Mouse (Mus musculus) limb, embryonic 13.5 days (tissue): Measurements from ENCODE around the gene Gm7324. TPM values are rescaled to one million over a fixed set of nuclear protein-coding genes. Genes with fewer than 3 reads are reported as not detected.
"Not testable (repeated sequence)": the region's sequence is repeated elsewhere in the genome, so short reads cannot be mapped to it uniquely, and the experiment has no call there.

ENCODE experiments used
- ATAC-seq: fragments of 200-750 bp; cut with Nextera tagmentation; 2 replicates; pipeline ENCODE4 v1.8.0; 2017; ENCODE audit warnings: low read depth, moderate number of reproducible peaks, moderate TSS enrichment; ENCODE audit not compliant: low FRiP score
- H3K27ac ChIP-seq: fragments of 300-500 bp; sonication (generic); 2 replicates; pipeline ENCODE4 v1.5.1; 2015; ENCODE audit warnings: inconsistent platforms, mild to moderate bottlenecking, moderate library complexity
- H3K27me3 ChIP-seq: fragments of 300-500 bp; sonication (generic); 2 replicates; pipeline ENCODE4 v1.6.1; 2015; ENCODE audit warnings: mild to moderate bottlenecking, inconsistent platforms
- H3K36me3 ChIP-seq: fragments of 300-500 bp; sonication (generic); 2 replicates; pipeline ENCODE4 v1.6.1; 2015; ENCODE audit warnings: inconsistent platforms, mild to moderate bottlenecking, moderate library complexity
- H3K4me1 ChIP-seq: fragments of 300-500 bp; sonication (generic); 2 replicates; pipeline ENCODE4 v1.6.1; 2015; ENCODE audit warnings: inconsistent platforms
- H3K4me2 ChIP-seq: fragments of 300-500 bp; sonication (generic); replicated peaks from 2 replicates; pipeline ENCODE4 v1.6.1; 2015; ENCODE audit warnings: inconsistent platforms, mild to moderate bottlenecking, moderate library complexity
- H3K4me3 ChIP-seq: fragments of 300-500 bp; sonication (generic); 2 replicates; pipeline ENCODE4 v1.5.1; 2015; ENCODE audit warnings: moderate library complexity, mild to moderate bottlenecking, inconsistent platforms
- H3K9ac ChIP-seq: fragments of 300-500 bp; sonication (generic); 2 replicates; pipeline ENCODE4 v1.6.1; 2015; ENCODE audit warnings: mild to moderate bottlenecking, inconsistent platforms
- H3K9me3 ChIP-seq: fragments of 300-500 bp; sonication (generic); 2 replicates; pipeline ENCODE4 v1.6.1; 2016; ENCODE audit warnings: inconsistent platforms
- WGBS: fragments of 180-500 bp; shearing (Covaris S2); methylation state at CpG from one replicate; pipeline ENCODE4 v1.1.7; 2015; 5-methylcytosine and 5-hydroxymethylcytosine counted together
- polyA plus RNA-seq: library from polyadenylated mRNA; unstranded; fragments of >200 nt; fragmentation: Nextera tagmentation; extraction: Ambion mirVana; gene quantifications from 2 replicates; pipeline ENCODE4 v1.2.1, GENCODE M21; 2015

The Gm7324 gene
- 1.0 and 1.5 TPM in 2 replicates for polyA plus RNA-seq

DNA sequence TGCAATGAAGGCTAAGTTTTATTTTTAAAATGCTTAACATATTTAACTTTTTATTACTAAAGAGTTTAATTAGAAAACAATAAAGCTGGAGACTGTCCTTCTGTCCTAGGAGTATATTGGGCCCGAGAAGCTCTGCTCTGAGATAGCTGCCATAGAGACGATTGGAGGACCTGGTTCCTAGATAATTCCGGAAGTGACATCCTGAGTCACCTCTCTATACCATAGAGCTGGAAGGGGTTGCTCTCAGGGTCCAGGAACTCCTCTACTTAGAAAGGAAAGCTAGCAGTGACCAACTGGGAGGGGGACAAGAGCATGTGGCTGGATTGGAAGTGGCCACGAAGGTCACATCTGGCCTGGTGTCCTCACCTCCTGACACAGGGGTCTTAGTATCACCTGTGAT is at the start of gene Gm7324:
Gm7324 (plus strand) TSS at position 208 of the 400 bp plus-strand sequence.
- H3K36me3 ChIP-seq, H3K9ac ChIP-seq, H3K27me3 ChIP-seq, H3K4me3 ChIP-seq, H3K27ac ChIP-seq, H3K4me1 ChIP-seq, ATAC-seq, H3K9me3 ChIP-seq, H3K4me2 ChIP-seq: not testable (repeated sequence)
- WGBS, result 87% methylated on average over 4 of the region's 4 CpGs

DNA sequence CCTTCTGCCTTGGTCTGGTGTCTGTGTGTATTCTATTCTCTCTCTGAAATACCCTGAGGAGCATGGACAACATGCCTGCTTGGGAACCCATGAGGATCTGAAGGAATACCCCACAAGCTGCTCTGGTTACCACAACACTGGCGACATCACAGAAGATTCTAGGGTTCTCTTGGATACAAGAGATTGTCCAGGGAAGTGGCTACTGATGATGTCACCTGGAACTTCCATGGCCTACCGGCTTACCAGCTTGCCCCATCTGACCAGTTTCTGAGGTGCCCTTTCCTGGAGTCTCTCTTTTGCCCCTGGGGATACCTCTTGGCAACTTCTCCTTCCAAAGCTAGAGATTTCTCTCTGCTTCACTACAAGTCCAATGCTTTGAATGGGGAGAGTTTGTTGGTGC is 20.5 kb upstream of the Gm7324 start, which contains the start of gene Gm8165:
Gm8165 (minus strand) TSS at position 101 of the 400 bp plus-strand sequence.
- not testable (repeated sequence) for H3K9ac ChIP-seq, H3K36me3 ChIP-seq

DNA sequence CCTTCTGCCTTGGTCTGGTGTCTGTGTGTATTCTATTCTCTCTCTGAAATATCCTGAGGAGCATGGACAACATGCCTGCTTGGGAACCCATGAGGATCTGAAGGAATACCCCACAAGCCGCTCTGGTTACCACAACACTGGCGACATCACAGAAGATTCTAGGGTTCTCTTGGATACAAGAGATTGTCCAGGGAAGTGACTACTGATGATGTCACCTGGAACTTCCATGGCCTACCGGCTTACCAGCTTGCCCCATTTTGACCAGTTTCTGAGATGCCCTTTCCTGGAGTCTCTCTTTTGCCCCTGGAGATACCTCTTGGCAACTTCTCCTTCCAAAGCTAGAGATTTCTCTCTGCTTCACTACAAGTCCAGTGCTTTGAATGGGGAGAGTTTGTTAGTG is 29.8 kb downstream of the Gm7324 start, which contains the start of gene Gm16506:
Gm16506 (minus strand) TSS at position 101 of the 400 bp plus-strand sequence.
- H3K9me3 ChIP-seq, H3K4me3 ChIP-seq, H3K27ac ChIP-seq, H3K36me3 ChIP-seq, ATAC-seq, H3K9ac ChIP-seq, H3K4me1 ChIP-seq, H3K4me2 ChIP-seq, H3K27me3 ChIP-seq: not testable (repeated sequence)
- WGBS, result 95% methylated on average over 3 of the region's 3 CpGs

More for the DNA sequence above, 20.5 kb upstream of the Gm7324 start, which contains the start of gene Gm8165:
- not testable (repeated sequence) for H3K27ac ChIP-seq, H3K4me2 ChIP-seq, H3K4me1 ChIP-seq, H3K4me3 ChIP-seq, ATAC-seq, H3K27me3 ChIP-seq, H3K9me3 ChIP-seq
- 83% methylated on average over 1 of the region's 2 CpGs for WGBS

DNA sequence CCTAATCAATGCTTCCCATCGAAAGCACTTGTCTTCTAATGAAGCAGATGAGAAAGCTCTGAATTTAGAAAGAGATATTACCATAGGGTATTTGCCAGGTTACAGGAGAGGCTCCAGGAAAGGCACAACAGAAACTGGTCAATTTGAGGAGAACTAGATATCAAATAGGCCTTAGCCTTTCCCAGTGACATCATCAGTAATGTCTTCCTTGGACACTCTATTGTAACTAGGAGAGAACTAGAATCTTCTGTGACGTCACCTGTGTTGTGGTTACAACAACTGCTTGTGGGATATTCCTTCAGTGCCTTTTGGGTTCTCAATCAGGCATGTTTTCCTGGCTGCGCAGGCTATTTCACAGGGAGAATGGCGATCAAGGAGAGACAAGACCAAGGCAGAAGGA is 49.9 kb downstream of the Gm7324 start, which contains the start of gene Gm6526:
Gm6526 (plus strand) TSS at position 301 of the 400 bp plus-strand sequence.
- not testable (repeated sequence) for H3K4me3 ChIP-seq, H3K27me3 ChIP-seq, H3K36me3 ChIP-seq, H3K4me2 ChIP-seq, H3K9me3 ChIP-seq, H3K9ac ChIP-seq, ATAC-seq, H3K4me1 ChIP-seq, H3K27ac ChIP-seq
- 79% methylated on average over 4 of the region's 4 CpGs for WGBS

Other genes with a start within 250 kb of the Gm7324 start
- gene Gm5799, start 154.3 kb upstream of the Gm7324 start, polyA plus RNA-seq, result not detected in 2 replicates
- gene Gm17654, start 118.7 kb upstream of the Gm7324 start, polyA plus RNA-seq, result not detected in 2 replicates
- gene Gm10375, start 89.8 kb upstream of the Gm7324 start, polyA plus RNA-seq, result not detected in 2 replicates
- gene Gm8165, start 20.6 kb upstream of the Gm7324 start, polyA plus RNA-seq, result not detected in 2 replicates
- not detected in 2 replicates for gene Gm16506, start 29.7 kb downstream of the Gm7324 start, polyA plus RNA-seq
- not detected in 2 replicates for gene Gm6526, start 50.0 kb downstream of the Gm7324 start, polyA plus RNA-seq
- gene Gm8180, start 86.9 kb downstream of the Gm7324 start, polyA plus RNA-seq, result not detected in 2 replicates
- gene Ear1, start 177.7 kb downstream of the Gm7324 start, polyA plus RNA-seq, result 0.42 TPM in 1 of 2 replicates, not detected in the other
- not detected in 2 replicates for gene Ear10, start 225.7 kb downstream of the Gm7324 start, polyA plus RNA-seq
- gene Gm8113, start 227.6 kb downstream of the Gm7324 start, polyA plus RNA-seq, result 8.4 and 10.2 TPM in 2 replicates